Mouse (Mus musculus) liver (tissue): ENCODE measurements around the gene Ank.

Source experiments
- DNase-seq: peaks from one replicate; pipeline ENCODE4 v3.0.0-alpha.2; 2020; ENCODE audit warnings: mixed read lengths

The Ank gene

DNA sequence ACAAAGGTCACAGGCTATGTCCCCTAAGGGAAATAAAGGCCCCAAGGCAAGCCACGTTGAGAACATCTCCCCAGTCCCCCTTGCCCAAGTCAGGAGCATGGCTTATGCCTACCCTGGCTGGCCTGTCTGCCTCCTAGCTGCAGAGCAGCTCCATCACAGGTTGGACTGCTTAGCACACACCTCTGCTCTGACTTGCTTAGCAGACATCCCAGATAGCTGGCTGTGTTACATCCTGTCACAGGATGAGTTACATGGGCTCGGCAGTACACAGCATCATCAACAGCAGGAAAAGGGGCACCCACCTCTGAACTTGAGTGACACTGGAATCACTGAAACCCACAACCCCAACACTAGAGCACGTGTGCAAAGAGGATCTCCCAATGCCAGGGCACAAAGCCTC lies 138.8 kb downstream of the Ank start:
- no peak for DNase-seq

DNA sequence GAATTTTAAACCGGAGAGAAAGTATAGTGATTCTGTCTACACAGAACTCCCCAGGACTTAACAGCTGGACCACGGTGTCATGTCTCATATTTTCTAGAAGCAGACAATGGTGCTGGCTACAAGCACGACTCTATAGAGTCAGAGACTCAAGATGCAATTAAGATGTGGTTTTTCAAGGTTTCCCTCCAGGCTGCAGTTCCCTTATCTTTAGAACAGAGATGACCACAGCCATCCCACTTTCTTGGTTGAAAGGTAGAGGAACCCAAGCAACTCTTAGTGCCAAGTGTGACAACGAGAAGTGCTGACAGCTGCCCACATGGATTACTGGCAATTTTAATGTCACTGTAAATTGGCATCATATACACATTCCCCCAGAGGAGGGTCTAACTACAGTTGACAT lies 143.1 kb downstream of the Ank start:
- DNase-seq: no peak

- DNase-seq: peak; percentile 59
Observed at GRCm38 (mm10) chr15:27612533-27613221, 146.2 kb downstream of the Ank start.

- no peak for DNase-seq
Observed at GRCm38 (mm10) chr15:27613255-27613654, 146.8 kb downstream of the Ank start.

- DNase-seq: no peak
Observed at GRCm38 (mm10) chr15:27616159-27616558, 149.7 kb downstream of the Ank start.

DNA sequence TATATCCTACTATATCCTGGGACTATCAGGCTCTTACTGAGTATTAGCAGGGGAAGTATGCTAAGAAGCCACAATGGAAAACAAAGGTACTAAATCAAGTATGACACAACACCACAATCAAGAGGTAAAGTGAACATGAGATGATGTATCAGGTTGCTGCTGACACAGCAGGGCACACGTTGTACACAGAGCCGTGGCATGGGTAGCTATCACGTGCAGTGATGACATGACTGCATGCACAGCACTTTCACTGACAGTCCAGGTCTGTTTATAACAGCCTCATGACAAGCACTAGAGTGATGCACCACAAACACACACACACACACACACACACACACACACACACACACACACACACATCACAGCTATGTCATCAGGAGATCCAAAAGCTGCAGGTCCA lies 150.8 kb downstream of the Ank start:
- no peak for DNase-seq

GRCm38 (mm10) chr15:27618778-27619533 lies 152.5 kb downstream of the Ank start:
- DNase-seq: no peak

DNA sequence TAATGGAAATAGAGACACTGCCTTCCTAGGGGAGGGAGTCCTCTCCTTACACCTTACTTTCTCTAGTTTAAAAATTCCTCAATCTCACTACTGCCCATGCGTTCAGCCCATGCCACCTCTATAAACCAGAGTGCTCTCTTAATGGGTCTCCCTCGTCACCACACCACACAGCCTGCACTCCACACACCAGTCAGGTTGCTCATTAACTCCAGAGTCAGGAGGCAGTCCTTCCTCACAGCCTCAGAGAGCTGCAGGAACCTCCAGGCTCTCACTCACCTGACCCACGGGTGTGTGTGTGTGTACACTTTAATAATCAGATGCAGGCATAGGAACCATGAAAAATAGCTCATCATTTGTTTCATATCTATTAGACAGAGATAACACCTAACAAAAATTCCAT lies 153.2 kb downstream of the Ank start:
- no peak for DNase-seq

DNA sequence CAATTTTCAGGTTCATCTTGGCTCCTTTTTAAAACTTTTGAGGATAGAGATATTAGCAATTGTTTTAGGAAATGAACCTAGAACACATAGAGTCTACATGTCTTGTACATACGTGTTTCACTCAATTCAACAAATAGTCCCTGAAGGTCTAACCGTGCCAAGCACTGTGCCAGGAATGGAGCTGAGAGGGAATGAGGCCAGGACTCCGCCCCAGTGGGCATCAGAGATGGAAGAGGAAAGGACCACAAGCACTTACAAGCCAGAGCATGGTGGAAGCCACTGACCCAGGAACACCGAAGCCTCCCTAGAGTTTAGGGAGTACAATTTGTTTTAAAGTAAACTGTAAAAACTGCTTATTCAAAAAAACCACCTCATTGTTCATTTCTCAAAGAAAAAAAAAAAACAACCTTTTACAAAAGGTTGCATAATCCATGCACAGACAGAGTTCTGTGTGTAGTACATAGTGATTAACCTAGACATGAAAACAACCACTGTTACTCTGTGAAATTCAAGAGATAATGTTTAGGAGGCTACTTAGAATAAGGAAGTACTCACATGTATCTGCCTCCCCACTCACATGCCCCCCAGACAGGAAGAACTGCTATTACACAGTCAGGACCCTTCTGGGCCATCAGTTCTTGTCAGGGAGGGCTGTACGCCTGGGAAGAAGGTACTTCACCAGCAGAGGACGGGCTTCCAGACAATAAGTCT lies 154.2 kb downstream of the Ank start:
- DNase-seq: no peak

GRCm38 (mm10) chr15:27623286-27623685 lies 156.8 kb downstream of the Ank start:
- DNase-seq: no peak

GRCm38 (mm10) chr15:27625014-27625889 lies 158.8 kb downstream of the Ank start:
- DNase-seq: no peak

DNA sequence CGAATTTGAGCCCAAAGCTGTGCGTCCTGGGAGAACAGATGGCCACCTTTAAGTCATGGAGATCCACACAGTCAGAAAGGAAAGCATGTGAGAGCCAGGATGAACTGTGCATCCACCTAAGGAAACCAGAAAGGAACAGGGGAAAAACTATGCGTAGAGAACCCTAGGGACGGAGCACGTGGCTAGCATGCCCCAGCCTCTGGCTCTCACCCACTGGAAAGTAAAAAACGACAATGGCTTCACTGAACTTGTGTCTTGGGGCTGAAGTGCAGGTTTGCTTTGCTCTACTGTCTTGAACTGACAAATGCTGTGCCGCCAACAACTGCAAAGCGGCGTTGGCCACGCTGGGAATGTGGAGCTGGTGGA lies 159.4 kb downstream of the Ank start:
- DNase-seq: no peak

- no peak for DNase-seq
Observed at GRCm38 (mm10) chr15:27626314-27626713, 159.8 kb downstream of the Ank start.

GRCm38 (mm10) chr15:27627794-27628193 lies 161.3 kb downstream of the Ank start:
- DNase-seq: no peak

DNA sequence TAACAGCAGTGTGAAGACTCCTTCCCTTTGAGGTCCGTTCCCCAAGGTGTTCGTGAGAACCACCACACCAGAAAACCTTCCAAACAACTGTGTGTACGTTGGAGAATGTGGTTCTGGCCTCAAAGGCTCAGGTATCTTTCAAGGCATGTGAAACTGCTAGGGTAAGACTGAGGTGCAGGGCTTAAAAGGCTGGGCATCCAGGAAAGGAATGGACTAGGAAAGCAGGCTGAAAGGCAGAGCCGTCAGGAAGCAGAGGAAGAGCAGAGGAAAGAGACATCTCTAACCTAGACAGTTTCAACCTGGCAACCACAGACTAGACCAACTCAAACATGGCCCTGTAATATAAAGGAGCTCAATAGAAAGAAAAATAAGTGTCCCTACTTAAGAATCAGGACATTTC lies 162.6 kb downstream of the Ank start:
- DNase-seq: no peak

- peak; percentile 20 for DNase-seq
Observed at GRCm38 (mm10) chr15:27629800-27630600, 163.5 kb downstream of the Ank start.

DNA sequence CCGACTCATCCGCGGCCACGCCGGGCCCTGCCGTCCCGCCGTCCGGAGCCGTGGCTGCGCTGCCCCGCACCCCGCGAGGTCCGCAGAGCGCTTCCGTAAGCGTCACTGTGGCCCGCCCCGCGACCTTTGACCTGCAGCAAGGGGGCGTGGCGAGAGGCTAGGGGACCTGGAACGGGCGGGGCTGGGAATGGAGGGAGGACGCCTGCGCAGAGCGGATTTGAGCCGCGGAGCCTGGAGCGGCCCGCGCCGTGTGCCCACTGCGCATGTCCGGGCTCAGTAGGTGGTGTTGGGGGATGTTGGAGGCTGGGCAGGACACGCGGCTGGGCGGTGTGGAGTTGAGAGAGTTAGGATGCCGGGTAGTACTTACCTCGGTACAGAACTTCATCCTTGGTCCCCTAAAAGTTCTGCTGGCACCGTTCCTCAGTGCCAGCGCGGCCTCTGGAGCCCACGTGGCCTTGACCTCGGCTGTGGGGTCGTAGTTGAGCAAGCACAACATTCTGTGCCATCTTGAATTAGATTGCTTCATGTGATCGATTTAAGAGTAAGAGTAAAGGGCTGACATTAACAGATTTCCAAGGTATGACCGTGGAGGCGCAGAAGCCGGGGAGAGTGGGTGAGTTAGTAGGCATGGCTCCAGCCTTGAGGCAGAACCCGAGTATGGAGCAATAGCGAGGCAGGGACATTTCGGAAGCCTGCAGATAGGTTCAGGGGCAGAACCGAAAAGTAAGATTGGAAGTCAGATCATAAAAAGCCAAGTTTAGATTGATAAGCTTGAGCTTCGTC lies 164.3 kb downstream of the Ank start, which contains the start of gene Otulin:
Gene Otulin (minus strand): TSS at position 93 of the 783 bp plus-strand sequence.
- DNase-seq: peak; percentile 99

DNA sequence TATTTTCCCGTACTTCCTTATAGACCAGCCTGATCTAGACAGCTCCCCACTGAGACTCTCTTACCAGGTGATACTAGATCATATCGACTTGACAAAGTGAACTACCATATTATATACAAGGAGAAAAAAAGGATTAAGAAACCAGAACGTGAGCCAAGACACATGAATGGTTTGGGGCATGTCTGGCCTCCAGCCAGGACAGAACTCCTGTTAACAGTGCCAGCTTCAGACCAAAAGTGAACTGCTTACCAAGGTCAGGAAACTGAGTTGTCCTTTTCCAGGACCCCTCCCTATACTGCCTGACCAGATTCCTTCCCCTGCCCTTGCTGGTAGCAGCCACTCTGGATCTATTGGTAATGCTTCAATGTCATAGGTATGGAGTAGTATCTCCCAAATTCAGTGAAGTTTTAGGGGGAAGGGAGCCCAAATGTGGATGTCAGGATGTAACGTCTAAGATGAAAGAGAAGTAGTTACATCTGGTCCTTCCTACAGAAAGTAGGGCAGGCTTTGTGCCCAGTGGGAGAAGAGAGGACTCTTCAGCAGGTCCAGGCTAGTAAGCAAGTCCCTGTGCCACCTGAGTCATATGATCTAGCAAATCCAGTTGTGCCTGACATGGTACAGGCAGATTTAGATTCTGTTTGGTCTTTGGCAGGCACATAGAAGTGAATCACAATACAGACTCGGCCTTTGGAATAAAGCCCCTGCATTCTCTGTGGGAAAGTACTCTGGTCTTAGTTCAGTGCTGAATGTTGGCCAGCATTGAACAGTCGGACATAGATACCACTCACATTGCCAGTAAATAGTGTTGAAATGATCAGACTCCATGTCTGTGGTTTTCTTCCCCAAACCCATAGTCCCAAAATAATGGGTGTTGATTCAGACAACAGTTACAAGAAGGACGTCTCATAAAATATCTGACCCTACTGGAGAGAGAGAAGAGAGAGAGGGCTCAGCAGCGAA lies 167.7 kb downstream of the Ank start:
- no peak for DNase-seq

DNA sequence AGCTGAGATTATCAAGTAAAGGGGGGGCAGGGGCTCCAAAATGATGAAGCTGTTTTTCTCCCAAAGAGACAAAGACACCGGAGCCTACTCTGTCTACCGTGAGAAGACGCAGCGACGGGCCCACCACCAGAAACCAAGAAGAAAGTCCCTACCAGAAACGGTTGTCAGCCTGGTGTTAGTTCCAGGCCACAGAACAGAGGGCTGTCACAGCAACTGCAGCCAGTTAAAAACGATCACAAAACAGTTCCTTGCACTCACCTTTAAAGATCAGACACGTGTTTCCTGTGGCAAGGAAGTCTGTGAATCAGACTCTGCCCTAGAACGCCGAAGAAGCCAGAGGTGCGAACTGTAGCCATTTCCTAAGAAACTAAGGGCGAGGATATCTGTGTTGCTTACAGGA lies 174.7 kb downstream of the Ank start:
- DNase-seq: no peak

GRCm38 (mm10) chr15:27642895-27643294 lies 176.4 kb downstream of the Ank start:
- DNase-seq: peak; percentile 26
